Mouse (Mus musculus) kidney, embryonic 15.5 days (tissue): ENCODE measurements around the gene Twist2. TPM values are rescaled to one million over a fixed set of nuclear protein-coding genes. Genes with fewer than 3 reads are reported as not detected.
A peak's percentile ranks its signal among the peaks of the same experiment; 100 is the strongest.

Source experiments
- ATAC-seq: fragments of 200-750 bp; cut with Nextera tagmentation; replicated peaks from 2 replicates; pipeline ENCODE4 v1.8.0; 2017; ENCODE audit warnings: moderate TSS enrichment; ENCODE audit not compliant: low FRiP score
- H3K27ac ChIP-seq: fragments of 300-500 bp; sonication (generic); 2 replicates; pipeline ENCODE4 v1.5.1; 2015; ENCODE audit warnings: mild to moderate bottlenecking, inconsistent platforms
- H3K27me3 ChIP-seq: fragments of 300-500 bp; sonication (generic); 2 replicates; pipeline ENCODE4 v1.6.1; 2015; ENCODE audit warnings: inconsistent platforms
- H3K36me3 ChIP-seq: fragments of 300-500 bp; sonication (generic); 2 replicates; pipeline ENCODE4 v1.6.1; 2015; ENCODE audit warnings: inconsistent platforms
- H3K4me1 ChIP-seq: fragments of 300-500 bp; sonication (generic); 2 replicates; pipeline ENCODE4 v1.6.1; 2015; ENCODE audit warnings: inconsistent platforms
- H3K4me2 ChIP-seq: fragments of 300-500 bp; sonication (generic); 2 replicates; pipeline ENCODE4 v1.6.1; 2015; ENCODE audit warnings: moderate library complexity, mild to moderate bottlenecking, inconsistent platforms
- H3K4me3 ChIP-seq: fragments of 300-500 bp; sonication (generic); replicated peaks from 2 replicates; pipeline ENCODE4 v1.5.1; 2015; ENCODE audit warnings: mild to moderate bottlenecking, inconsistent platforms
- H3K9ac ChIP-seq: fragments of 300-500 bp; sonication (generic); 2 replicates; pipeline ENCODE4 v1.6.1; 2015; ENCODE audit warnings: mild to moderate bottlenecking, inconsistent platforms
- H3K9me3 ChIP-seq: fragments of 300-500 bp; sonication (generic); replicated peaks from 2 replicates; pipeline ENCODE4 v1.6.1; 2016; ENCODE audit warnings: inconsistent platforms
- WGBS: fragments of 180-500 bp; shearing (Covaris S2); methylation state at CpG from one replicate; pipeline ENCODE4 v1.1.7; 2015; ENCODE audit warnings: mixed read lengths; 5-methylcytosine and 5-hydroxymethylcytosine counted together
- polyA plus RNA-seq: library from polyadenylated mRNA; unstranded; fragments of >200 nt; fragmentation: Nextera tagmentation; extraction: Ambion mirVana; gene quantifications from 2 replicates; pipeline ENCODE4 v1.2.1, GENCODE M21; 2015

Twist2 gene
- polyA plus RNA-seq, 1 experiment from 2014 or later = 8.9 TPM

- no peak overlapping the region for H3K4me3 ChIP-seq
- no peak overlapping the region for H3K27ac ChIP-seq
- no peaks in the 10 kb centered on the region for H3K36me3 ChIP-seq
- no peaks in the 10 kb centered on the region; the same call in 1 of the 2 replicates for H3K27me3 ChIP-seq
- H3K4me1 ChIP-seq = no peaks in the 10 kb centered on the region
- H3K9ac ChIP-seq = no peak overlapping the region
- no peak for ATAC-seq
- 85% methylated on average over 4 of the region's 4 CpGs for WGBS
- no peak overlapping the region for H3K4me2 ChIP-seq
- no peaks in the 10 kb centered on the region for H3K9me3 ChIP-seq
Measured at GRCm38 (mm10) chr1:91779819-91780218, 21.4 kb upstream of the Twist2 start.

DNA sequence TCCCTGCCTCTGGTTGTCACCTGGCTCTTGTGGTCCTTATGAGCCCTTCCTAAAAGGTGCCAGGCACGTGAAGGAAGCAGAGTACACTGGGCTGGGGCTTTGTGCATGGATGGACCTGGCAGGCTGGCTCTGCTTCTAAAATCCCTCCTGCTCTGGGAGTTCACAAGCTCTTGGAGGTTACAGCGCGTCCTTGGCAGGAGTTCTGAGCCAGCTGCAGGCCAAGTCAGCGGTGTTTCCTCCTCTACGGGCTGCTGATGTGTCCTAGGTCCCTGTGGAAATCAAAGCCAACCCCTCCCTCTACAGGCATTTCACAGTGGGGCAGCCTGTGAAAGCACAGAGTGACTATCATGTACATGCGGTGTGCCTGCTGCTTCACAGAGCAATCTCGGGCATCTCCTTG lies 20.1 kb upstream of the Twist2 start:
- H3K4me2 ChIP-seq = no peak overlapping the region
- WGBS = 78% methylated on average over 7 of the region's 7 CpGs
- no peaks in the 10 kb centered on the region for H3K4me1 ChIP-seq
- H3K9ac ChIP-seq = no peak overlapping the region
- ATAC-seq = no peak
- H3K4me3 ChIP-seq = no peak overlapping the region
- H3K36me3 ChIP-seq = no peaks in the 10 kb centered on the region
- no peaks in the 10 kb centered on the region; the same call in 1 of the 2 replicates for H3K27me3 ChIP-seq
- no peaks in the 10 kb centered on the region for H3K9me3 ChIP-seq
- no peak overlapping the region for H3K27ac ChIP-seq

GRCm38 (mm10) chr1:91784162-91784561 lies 17.1 kb upstream of the Twist2 start:
- 90% methylated on average over 3 of the region's 3 CpGs for WGBS
- no peaks in the 10 kb centered on the region for H3K9me3 ChIP-seq
- H3K27ac ChIP-seq = no peak overlapping the region
- no peak overlapping the region for H3K4me3 ChIP-seq
- H3K4me1 ChIP-seq = no peaks in the 10 kb centered on the region
- no peak overlapping the region for H3K4me2 ChIP-seq
- no peaks in the 10 kb centered on the region for H3K36me3 ChIP-seq
- no peak for ATAC-seq
- H3K27me3 ChIP-seq = no peaks in the 10 kb centered on the region; the same call in 1 of the 2 replicates
- H3K9ac ChIP-seq = no peak overlapping the region

DNA sequence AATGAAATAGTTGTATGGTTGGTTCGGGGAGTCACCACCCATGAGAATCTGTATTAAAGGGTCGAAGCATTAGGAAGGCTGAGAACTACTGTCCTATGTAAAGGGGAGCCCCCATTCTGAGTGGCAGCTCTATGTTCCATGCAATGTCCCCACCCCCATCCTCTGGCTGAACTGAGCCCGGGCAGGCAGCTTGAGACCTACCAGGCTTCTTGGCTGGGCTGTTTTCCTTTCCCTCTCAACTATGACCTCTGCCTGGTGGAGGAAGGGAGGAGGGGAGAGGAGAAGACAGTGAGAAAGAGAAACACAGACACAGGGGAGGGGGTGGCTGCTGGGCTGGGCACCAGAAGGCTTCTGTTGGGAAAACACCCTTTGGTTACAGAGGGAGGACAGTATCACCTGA lies 1.9 kb upstream of the Twist2 start:
- WGBS = 27% methylated on average over 3 of the region's 3 CpGs

DNA sequence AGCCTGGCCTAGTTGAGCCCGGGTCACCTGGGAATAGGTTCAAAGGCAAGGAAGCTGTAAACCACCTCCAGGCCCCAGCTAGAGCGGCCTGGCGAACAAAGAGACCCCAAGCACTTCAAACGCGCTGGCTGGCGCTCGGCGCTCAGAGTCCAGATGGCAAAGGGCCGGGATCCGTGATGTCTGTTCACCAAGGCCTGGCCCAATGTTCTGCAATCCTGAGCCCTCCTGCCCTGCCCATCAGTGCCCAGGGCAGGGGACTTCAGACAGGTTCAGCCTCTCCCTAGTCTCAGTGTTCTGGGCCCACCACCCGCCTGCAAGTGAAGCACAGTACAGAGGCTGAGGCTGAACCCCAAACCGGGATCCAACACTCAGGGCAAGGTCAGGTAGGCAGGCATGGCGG lies 913 bp upstream of the Twist2 start:
- Histone ChIP-seq H3K9ac (no peak overlapping the region), H3K4me2 (peak overlapping the region; percentile 88), H3K9me3 (no peaks in the 10 kb centered on the region), H3K27ac (no peak overlapping the region), H3K4me1 (peaks cover 38% of the 10 kb centered on the region), H3K27me3 (peaks cover 74% of the 10 kb centered on the region), H3K36me3 (no peaks in the 10 kb centered on the region), H3K4me3 (peak overlapping the region; percentile 54)
- no peak; the same call in 1 of the 2 replicates for ATAC-seq
- 36% methylated on average over 13 of the region's 13 CpGs for whole genome bisulfite sequencing

More for the DNA sequence above, 1.9 kb upstream of the Twist2 start:
- no peaks in the 10 kb centered on the region for H3K9me3 ChIP-seq
- 0 out of 2 replicates have a peak overlapping the region, but pooled peaks have one; percentile 88 for H3K4me2 ChIP-seq
- ATAC-seq = peak; percentile 59
- H3K27me3 ChIP-seq = peaks cover 67% of the 10 kb centered on the region
- H3K36me3 ChIP-seq = no peaks in the 10 kb centered on the region
- H3K9ac ChIP-seq = no peak overlapping the region
- H3K27ac ChIP-seq = no peak overlapping the region
- no peak overlapping the region for H3K4me3 ChIP-seq
- peaks cover 38% of the 10 kb centered on the region for H3K4me1 ChIP-seq

- Histone ChIP-seq H3K4me1 (peaks cover 38% of the 10 kb centered on the region), H3K9me3 (no peaks in the 10 kb centered on the region), H3K9ac (peak overlapping the region; percentile 41), H3K4me3 (peak overlapping the region; percentile 54), H3K27me3 (peaks cover 86% of the 10 kb centered on the region), H3K36me3 (no peaks in the 10 kb centered on the region), H3K4me2 (peak overlapping the region; percentile 88), H3K27ac (peak overlapping the region; percentile 58)
- WGBS = 1% methylated on average over 45 of the region's 45 CpGs
- ATAC-seq = 0 out of 2 replicates have a peak, but pooled peaks have one; percentile 22
Measured at GRCm38 (mm10) chr1:91801844-91802366, 644 bp downstream of the Twist2 start.

DNA sequence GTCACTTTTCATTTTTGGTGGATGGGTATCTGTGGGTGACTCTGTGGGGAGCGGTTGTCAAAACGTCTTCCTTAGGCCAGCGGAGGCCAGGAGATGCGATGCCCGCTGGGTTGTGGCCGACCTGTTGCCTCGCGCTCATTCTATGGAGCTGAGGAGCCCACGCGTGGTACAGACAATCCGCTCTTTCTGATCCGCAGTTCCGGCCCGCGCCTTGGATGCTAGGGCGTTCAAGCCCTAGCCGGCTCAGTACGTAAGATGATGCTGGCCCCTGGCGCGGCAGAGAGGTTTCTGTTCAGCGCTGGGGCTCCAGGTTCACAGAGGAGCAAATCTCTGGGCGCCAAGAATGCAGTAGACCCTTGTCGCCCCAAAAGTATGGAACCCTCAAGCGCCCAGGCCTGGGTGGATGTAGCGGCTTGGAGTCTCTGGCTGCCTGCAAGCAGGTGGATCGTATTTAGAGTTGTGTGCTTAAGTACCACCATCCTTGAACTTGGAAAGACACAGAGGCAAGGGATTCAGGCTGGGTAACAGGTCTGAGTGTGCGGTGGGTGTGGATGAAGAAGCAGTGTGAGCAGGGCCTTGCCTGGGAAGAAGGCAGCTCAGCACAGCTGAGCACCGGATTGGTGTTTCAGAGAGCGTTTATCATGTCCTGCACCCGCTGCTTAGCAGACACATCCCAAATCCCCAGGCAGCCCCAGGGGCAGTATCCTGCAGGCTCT lies 1.3 kb downstream of the Twist2 start:
- Histone ChIP-seq H3K27me3 (peaks cover 88% of the 10 kb centered on the region), H3K9me3 (no peaks in the 10 kb centered on the region), H3K4me1 (peaks cover 38% of the 10 kb centered on the region), H3K27ac (no peak overlapping the region), H3K9ac (peak overlapping the region; percentile 41), H3K4me3 (peak overlapping the region; percentile 54), H3K36me3 (no peaks in the 10 kb centered on the region), H3K4me2 (peak overlapping the region; percentile 88)
- 7% methylated on average over 30 of the region's 30 CpGs for WGBS
- no peak for ATAC-seq

DNA sequence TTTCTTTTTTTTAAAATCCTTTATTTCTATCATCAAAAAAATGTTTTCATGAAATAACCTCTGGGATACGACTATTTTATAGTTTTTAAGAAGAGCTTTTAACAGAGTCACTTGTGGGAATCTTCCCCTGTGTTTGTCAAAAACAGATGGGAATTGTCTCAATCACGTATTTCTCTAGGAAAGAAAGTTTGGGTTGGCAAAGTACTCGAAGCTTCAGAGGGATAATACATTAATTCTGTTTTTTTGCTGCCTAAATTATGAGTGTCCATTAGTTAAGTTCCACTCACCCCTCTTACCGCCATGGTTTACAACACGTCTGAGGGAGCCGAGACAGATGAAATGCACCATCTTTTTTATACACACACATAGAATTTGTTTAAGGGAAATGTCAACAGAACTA lies 2.2 kb downstream of the Twist2 start:
- H3K9ac ChIP-seq = no peak overlapping the region
- H3K36me3 ChIP-seq = no peaks in the 10 kb centered on the region
- H3K27me3 ChIP-seq = peaks cover 85% of the 10 kb centered on the region
- WGBS = 53% methylated on average over 6 of the region's 6 CpGs
- ATAC-seq = no peak
- H3K27ac ChIP-seq = no peak overlapping the region
- H3K4me3 ChIP-seq = no peak overlapping the region
- peaks cover 38% of the 10 kb centered on the region for H3K4me1 ChIP-seq
- H3K9me3 ChIP-seq = no peaks in the 10 kb centered on the region
- H3K4me2 ChIP-seq = no peak overlapping the region

DNA sequence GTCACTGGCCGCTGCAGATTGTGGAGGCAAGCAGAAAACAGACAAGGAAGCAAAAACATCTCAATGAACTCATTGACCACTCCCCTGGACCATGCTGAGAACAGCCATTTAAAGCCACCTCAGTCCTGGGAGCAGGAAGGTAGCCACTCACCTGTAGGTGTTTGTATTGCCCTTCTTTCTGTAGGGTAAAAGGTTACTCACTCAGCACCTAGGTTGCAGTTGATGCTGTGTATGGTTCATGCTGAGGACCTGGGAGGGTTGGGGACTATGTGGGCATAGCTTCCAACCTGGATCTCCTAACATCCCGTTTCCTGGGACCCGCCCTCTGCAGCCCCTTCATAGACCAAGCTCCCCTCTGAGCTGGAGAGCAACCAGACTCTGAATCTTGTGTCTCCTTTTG lies 14.8 kb downstream of the Twist2 start:
- Histone ChIP-seq H3K9me3 (no peaks in the 10 kb centered on the region), H3K4me1 (peaks cover 18% of the 10 kb centered on the region), H3K27ac (no peak overlapping the region), H3K27me3 (peaks cover 34% of the 10 kb centered on the region), H3K36me3 (no peaks in the 10 kb centered on the region), H3K4me3 (no peak overlapping the region), H3K4me2 (no peak overlapping the region), H3K9ac (no peak overlapping the region)
- 59% methylated on average over 3 of the region's 3 CpGs for WGBS
- ATAC-seq = no peak

GRCm38 (mm10) chr1:91816571-91816970 lies 15.3 kb downstream of the Twist2 start:
- no peaks in the 10 kb centered on the region for H3K9me3 ChIP-seq
- 0 out of 2 replicates have a peak overlapping the region, but pooled peaks have one; percentile 27 for H3K4me2 ChIP-seq
- H3K4me1 ChIP-seq = peaks cover 18% of the 10 kb centered on the region
- H3K27me3 ChIP-seq = peaks cover 35% of the 10 kb centered on the region
- H3K4me3 ChIP-seq = no peak overlapping the region
- ATAC-seq = peak; percentile 80
- H3K27ac ChIP-seq = 0 out of 2 replicates have a peak overlapping the region, but pooled peaks have one; percentile 18
- no peak overlapping the region for H3K9ac ChIP-seq
- H3K36me3 ChIP-seq = no peaks in the 10 kb centered on the region
- WGBS = 7% methylated on average over 6 of the region's 6 CpGs

GRCm38 (mm10) chr1:91819237-91819636 lies 18.0 kb downstream of the Twist2 start:
- WGBS = 57% methylated on average over 9 of the region's 9 CpGs
- no peak for ATAC-seq
- H3K4me2 ChIP-seq = no peak overlapping the region

DNA sequence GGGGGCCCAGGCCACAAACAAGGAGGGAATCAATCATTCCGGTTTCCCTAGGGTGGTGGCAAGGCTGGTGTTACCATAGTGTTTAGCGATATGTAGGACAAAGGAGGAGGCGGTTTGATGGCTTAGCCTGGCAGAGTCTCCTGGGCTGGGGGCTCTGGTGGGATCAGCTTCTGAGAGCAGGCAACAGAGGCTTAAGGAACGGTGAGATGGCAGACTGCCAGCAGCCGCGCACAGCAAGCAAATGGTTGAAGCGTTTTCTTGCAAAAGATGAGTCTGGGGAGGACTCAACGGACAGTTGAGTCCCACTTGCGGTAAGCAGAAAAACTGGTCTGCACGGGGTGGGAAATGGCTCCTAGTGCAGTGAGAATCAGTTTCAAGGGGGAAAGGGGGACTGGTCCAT lies 19.3 kb downstream of the Twist2 start:
- ATAC-seq = no peak
- Histone ChIP-seq H3K9me3 (no peaks in the 10 kb centered on the region), H3K4me2 (no peak overlapping the region), H3K27me3 (peaks cover 26% of the 10 kb centered on the region), H3K4me3 (no peak overlapping the region), H3K36me3 (no peaks in the 10 kb centered on the region), H3K4me1 (peaks cover 16% of the 10 kb centered on the region), H3K27ac (no peak overlapping the region), H3K9ac (no peak overlapping the region)
- WGBS = 74% methylated on average over 10 of the region's 10 CpGs

More at GRCm38 (mm10) chr1:91819237-91819636, 18.0 kb downstream of the Twist2 start:
- peaks cover 16% of the 10 kb centered on the region for H3K4me1 ChIP-seq
- H3K27ac ChIP-seq = no peak overlapping the region
- H3K27me3 ChIP-seq = peaks cover 27% of the 10 kb centered on the region; the same call in 1 of the 2 replicates
- H3K4me3 ChIP-seq = no peak overlapping the region
- no peaks in the 10 kb centered on the region for H3K9me3 ChIP-seq
- H3K36me3 ChIP-seq = no peaks in the 10 kb centered on the region
- H3K9ac ChIP-seq = no peak overlapping the region
